Mouse (Mus musculus) neural tube, embryonic 11.5 days (tissue): ENCODE measurements around the gene Zdhhc21. TPM values are rescaled to one million over a fixed set of nuclear protein-coding genes. Genes with fewer than 3 reads are reported as not detected.

Source experiments
- ATAC-seq: fragments of 200-750 bp; cut with Nextera tagmentation; 2 replicates; pipeline ENCODE4 v1.8.0; 2017; ENCODE audit warnings: moderate number of reproducible peaks, mild to moderate bottlenecking, moderate TSS enrichment, moderate library complexity; ENCODE audit not compliant: insufficient read depth, low FRiP score, low TSS enrichment
- DNase-seq: peaks from one replicate; pipeline ENCODE4 v3.0.0-alpha.2; 2015; ENCODE audit warnings: low spot score
- H3K27ac ChIP-seq: fragments of 300-500 bp; sonication (generic); 2 replicates; pipeline ENCODE4 v1.5.1; 2014; ENCODE audit warnings: low read depth, mild to moderate bottlenecking, low read length
- H3K27me3 ChIP-seq: fragments of 300-500 bp; sonication (generic); 2 replicates; pipeline ENCODE4 v1.6.1; 2014; ENCODE audit warnings: mild to moderate bottlenecking, low read length, mixed read lengths; ENCODE audit not compliant: control insufficient read depth, insufficient read depth
- H3K36me3 ChIP-seq: fragments of 300-500 bp; sonication (generic); 2 replicates; pipeline ENCODE4 v1.6.1; 2014; ENCODE audit warnings: mild to moderate bottlenecking, low read length, moderate library complexity, mixed read lengths; ENCODE audit not compliant: control insufficient read depth, insufficient read depth
- H3K4me1 ChIP-seq: fragments of 300-500 bp; sonication (generic); 2 replicates; pipeline ENCODE4 v1.6.1; 2014; ENCODE audit warnings: low read length, mixed read lengths; ENCODE audit not compliant: control insufficient read depth, insufficient read depth
- H3K4me2 ChIP-seq: fragments of 300-500 bp; sonication (generic); 2 replicates; pipeline ENCODE4 v1.6.1; 2014; ENCODE audit warnings: low read depth, mild to moderate bottlenecking, moderate library complexity
- H3K4me3 ChIP-seq: fragments of 300-500 bp; sonication (generic); 2 replicates; pipeline ENCODE4 v1.5.1; 2014; ENCODE audit warnings: low read depth, low read length
- H3K9ac ChIP-seq: fragments of 300-500 bp; sonication (generic); 2 replicates; pipeline ENCODE4 v1.6.1; 2014; ENCODE audit warnings: mild to moderate bottlenecking, low read length
- H3K9me3 ChIP-seq: fragments of 300-500 bp; sonication (generic); 2 replicates; pipeline ENCODE4 v1.6.1; 2016; ENCODE audit warnings: low read length; ENCODE audit not compliant: control insufficient read depth
- WGBS: fragments of 180-500 bp; shearing (Covaris S2); extraction: QIAGEN DNeasy Blood & Tissue Kit; methylation state at CpG from one replicate; pipeline ENCODE4 v1.1.7; 2014; 5-methylcytosine and 5-hydroxymethylcytosine counted together
- polyA plus RNA-seq: library from polyadenylated mRNA; unstranded; fragments of >200 nt; fragmentation: Nextera tagmentation; extraction: Ambion mirVana; gene quantifications from 2 replicates; pipeline ENCODE4 v1.2.1, GENCODE M21; 2014

The Zdhhc21 gene
- polyA plus RNA-seq, 1 experiment from 2014 or later, result 14.1 TPM

GRCm38 (mm10) chr4:82884636-82885534 lies 25.1 kb upstream of the Zdhhc21 start, which contains the start of gene Cer1:
Gene Cer1, minus strand, starts transcription at chr4:82885148.
- H3K9ac ChIP-seq, result no peak within 1 kb of the TSS
- 65% methylated on average over 18 of the region's 19 CpGs for WGBS
- no peaks in the 10 kb centered on the region for H3K4me1 ChIP-seq
- H3K4me2 ChIP-seq, result no peak within 1 kb of the TSS
- H3K27me3 ChIP-seq, result no peaks in the 10 kb centered on the region
- no peaks in the 10 kb centered on the region for H3K9me3 ChIP-seq
- DNase-seq (no peak), ATAC-seq (no peak)
- no peak within 1 kb of the TSS for H3K4me3 ChIP-seq
- no peak within 1 kb of the TSS for H3K27ac ChIP-seq
- H3K36me3 ChIP-seq, result no peaks in the 10 kb centered on the region

- 84% methylated on average over 9 of the region's 9 CpGs for WGBS
- H3K27ac ChIP-seq, result no peak overlapping the region
- no peak overlapping the region for H3K9ac ChIP-seq
Observed at GRCm38 (mm10) chr4:82882500-82882899, 22.7 kb upstream of the Zdhhc21 start.

GRCm38 (mm10) chr4:82881366-82881765 lies 21.6 kb upstream of the Zdhhc21 start:
- no peak overlapping the region for H3K4me2 ChIP-seq
- no peaks in the 10 kb centered on the region for H3K27me3 ChIP-seq
- no peak overlapping the region for H3K9ac ChIP-seq
- no peak overlapping the region for H3K27ac ChIP-seq
- no peak overlapping the region for H3K4me3 ChIP-seq
- no peaks in the 10 kb centered on the region for H3K9me3 ChIP-seq
- WGBS, result 81% methylated on average over 3 of the region's 3 CpGs
- ATAC-seq, result no peak
- DNase-seq, result no peak
- no peaks in the 10 kb centered on the region for H3K4me1 ChIP-seq
- no peaks in the 10 kb centered on the region for H3K36me3 ChIP-seq

More at GRCm38 (mm10) chr4:82882500-82882899, 22.7 kb upstream of the Zdhhc21 start:
- Histone ChIP-seq H3K4me2 (no peak overlapping the region), H3K36me3 (no peaks in the 10 kb centered on the region), H3K27me3 (no peaks in the 10 kb centered on the region), H3K9me3 (no peaks in the 10 kb centered on the region), H3K4me3 (no peak overlapping the region), H3K4me1 (no peaks in the 10 kb centered on the region)
- DNase-seq (no peak), ATAC-seq (no peak)

- Histone ChIP-seq H3K27me3 (no peaks in the 10 kb centered on the region), H3K4me1 (no peaks in the 10 kb centered on the region), H3K27ac (no peak overlapping the region), H3K9ac (no peak overlapping the region), H3K4me2 (no peak overlapping the region), H3K36me3 (no peaks in the 10 kb centered on the region), H3K4me3 (no peak overlapping the region), H3K9me3 (no peaks in the 10 kb centered on the region)
- no peak for ATAC-seq
- DNase-seq, result no peak
- 85% methylated on average over 2 of the region's 2 CpGs for WGBS
Observed at GRCm38 (mm10) chr4:82880243-82880642, 20.5 kb upstream of the Zdhhc21 start.

- ATAC-seq (no peak), DNase-seq (no peak)
- Histone ChIP-seq H3K4me1 (no peaks in the 10 kb centered on the region), H3K9ac (no peak overlapping the region), H3K36me3 (no peaks in the 10 kb centered on the region), H3K27ac (no peak overlapping the region), H3K4me3 (no peak overlapping the region), H3K4me2 (no peak overlapping the region), H3K27me3 (no peaks in the 10 kb centered on the region), H3K9me3 (no peaks in the 10 kb centered on the region)
- WGBS, result 88% methylated on average over 6 of the region's 6 CpGs
Observed at GRCm38 (mm10) chr4:82879152-82879551, 19.4 kb upstream of the Zdhhc21 start.

- ATAC-seq, result no peak
- Histone ChIP-seq H3K27ac (no peak overlapping the region), H3K4me1 (no peaks in the 10 kb centered on the region), H3K4me3 (no peak overlapping the region), H3K9ac (no peak overlapping the region), H3K9me3 (no peaks in the 10 kb centered on the region), H3K36me3 (no peaks in the 10 kb centered on the region), H3K27me3 (no peaks in the 10 kb centered on the region), H3K4me2 (no peak overlapping the region)
- 86% methylated on average over 2 of the region's 2 CpGs for WGBS
- DNase-seq, result no peak
Observed at GRCm38 (mm10) chr4:82876656-82877055, 16.9 kb upstream of the Zdhhc21 start.

- H3K9me3 ChIP-seq, result no peaks in the 10 kb centered on the region
- WGBS, result 77% methylated on average over 4 of the region's 4 CpGs
- no peak for ATAC-seq
- no peak overlapping the region for H3K4me3 ChIP-seq
- no peak overlapping the region for H3K4me2 ChIP-seq
- no peaks in the 10 kb centered on the region for H3K27me3 ChIP-seq
- no peaks in the 10 kb centered on the region for H3K4me1 ChIP-seq
- H3K9ac ChIP-seq, result no peak overlapping the region
- no peak for DNase-seq
- no peak overlapping the region for H3K27ac ChIP-seq
- no peaks in the 10 kb centered on the region for H3K36me3 ChIP-seq
Observed at GRCm38 (mm10) chr4:82875532-82875931, 15.8 kb upstream of the Zdhhc21 start.

GRCm38 (mm10) chr4:82874791-82875190 lies 15.0 kb upstream of the Zdhhc21 start:
- H3K36me3 ChIP-seq, result no peaks in the 10 kb centered on the region
- 71% methylated on average over 4 of the region's 4 CpGs for WGBS
- H3K9ac ChIP-seq, result no peak overlapping the region
- no peak overlapping the region for H3K4me3 ChIP-seq
- H3K27ac ChIP-seq, result no peak overlapping the region
- H3K4me1 ChIP-seq, result no peaks in the 10 kb centered on the region
- no peak overlapping the region for H3K4me2 ChIP-seq
- DNase-seq (no peak), ATAC-seq (no peak)
- no peaks in the 10 kb centered on the region for H3K9me3 ChIP-seq
- no peaks in the 10 kb centered on the region for H3K27me3 ChIP-seq

GRCm38 (mm10) chr4:82872548-82872947 lies 12.8 kb upstream of the Zdhhc21 start:
- 83% methylated on average over 4 of the region's 4 CpGs for WGBS
- Histone ChIP-seq H3K9me3 (no peaks in the 10 kb centered on the region), H3K4me2 (no peak overlapping the region), H3K27me3 (no peaks in the 10 kb centered on the region), H3K4me1 (no peaks in the 10 kb centered on the region), H3K9ac (no peak overlapping the region), H3K4me3 (no peak overlapping the region), H3K36me3 (no peaks in the 10 kb centered on the region), H3K27ac (no peak overlapping the region)
- ATAC-seq (no peak), DNase-seq (no peak)
